8 mouse cellular contexts compared by ENCODE assay signal in genomic region chr3:122618991-122619930, GRCm38 (mm10). TPM values are rescaled to one million over a fixed set of nuclear protein-coding genes. Genes with fewer than 3 reads are reported as not detected.
DNase-seq lines count a peak whose midpoint lies in the region; ATAC-seq and TF ChIP-seq lines count a peak whose summit lies in the region.

TSS of gene Fnbp1l (minus strand) at chr3:122619715.

- intact Hi-C loops in left cerebral cortex, postnatal 10 days (cut with DNase I), result loop anchor here (5.0 kb wide), 2 partner anchors 62 to 157 kb away; no protein-coding TSS in a partner anchor

- CTCF ChIA-PET in Patski (lab: Charles Lee), result interaction anchor here (0.7 to 2.6 kb wide), 3 partner anchors 63 to 153 kb away, joined by 3 to 8 read pairs (median 4); no protein-coding TSS in a partner anchor

- in situ Hi-C loops in Patski (cut with MboI; ENCODE audit: low pct_unique_long_range_greater_than_20kb), result loop anchor here (5.0 kb wide), 2 partner anchors 107 to 137 kb away; no protein-coding TSS in a partner anchor

- no peaks in the 10 kb centered on the region for H3K36me3 ChIP-seq in megakaryocyte, embryonic 14.5 days (replicated peaks; ENCODE audit: low read length)

- ATAC-seq in Patski, result peak; percentile 83
- no peak for ATAC-seq in monocyte, adult 5-6 weeks (replicated peaks; ENCODE audit: insufficient number of reproducible peaks, low FRiP score, low TSS enrichment, poor library complexity, severe bottlenecking)

- H3K9me3 ChIP-seq in megakaryocyte, embryonic 14.5 days, result no peaks in the 10 kb centered on the region

- POLR2A ChIA-PET in Patski (lab: Charles Lee), result interaction anchor here (0.7 to 2.1 kb wide), 10 partner anchors 16 to 256 kb away, joined by 3 to 7 read pairs (median 3); no protein-coding TSS in a partner anchor

- H3K27me3 ChIP-seq in Patski, result no peaks in the 10 kb centered on the region
- peaks cover 24% of the 10 kb centered on the region for H3K27me3 ChIP-seq in megakaryocyte, embryonic 14.5 days (replicated peaks)

- TF ChIP-seq CTCF in Patski (IDR thresholded peaks at IDR 0.05), result no peak

- peaks cover 34% of the 10 kb centered on the region for H3K4me1 ChIP-seq in megakaryocyte, embryonic 14.5 days

- H3K4me3 ChIP-seq in megakaryocyte, embryonic 14.5 days (replicated peaks), result peak within 1 kb of the TSS; percentile 96

- no peak for DNase-seq in Patski (ENCODE audit: low read depth, low spot score)
- peak; percentile 23 to 38 for DNase-seq in cerebellum, postnatal 36 days
- DNase-seq in gastrocnemius, postnatal 10 days, result peak; percentile 74
- DNase-seq in induced T-regulatory cell, adult 2 months (ENCODE audit: low read depth), result peak; percentile 41
- DNase-seq in left cerebral cortex, postnatal 10 days (ENCODE audit: extremely low spot score in 1 of 2, low spot score in 2 of 2), result peak; percentile 67 to 90
- peak; percentile 80 for DNase-seq in right cerebral cortex, postnatal 25 days

RNA-seq across cellular contexts. Expression of gene Fnbp1l, which starts in this region (rescaled TPM):
- polyA plus RNA-seq in Patski (2021), result 117 TPM
- 10 to 100 TPM; 16.0 to 17.5 TPM for total RNA-seq in gastrocnemius, postnatal 10 days (2021)
- 100 to 1,000 TPM; 248 to 269 TPM for total RNA-seq in left cerebral cortex, postnatal 10 days (2021)
- polyA plus RNA-seq in megakaryocyte, embryonic 14.5 days (2012; ENCODE audit: insufficient read depth, low replicate concordance), result 0.22 TPM in 1 of 2 replicates, not detected in the other
- total RNA-seq in monocyte, adult 5-6 weeks (2017), result 1.2 to 3.0 TPM (median 2.1 TPM) in 3 replicates

Comparison
In these comparisons a context has a peak if more than half of its experiments do, and no peak if none do; other contexts are left out.
1. RNA of gene Fnbp1l (total RNA-seq): 248 to 269 TPM in left cerebral cortex, postnatal 10 days; 16.0 to 17.5 TPM in gastrocnemius, postnatal 10 days and 1.2 to 3.0 TPM in monocyte, adult 5-6 weeks; every median in the first group is over 10 times any median in the second.
2. RNA of gene Fnbp1l (polyA plus RNA-seq): 117 TPM in Patski (single experiment); 0.22 TPM in megakaryocyte, embryonic 14.5 days; every median in the first group is over 10 times any median in the second.